Mouse (Mus musculus) heart, adult 2 months (tissue): Measurements from ENCODE around the gene Slc28a1.

ENCODE experiments used
- CTCF ChIP-seq: fragments of 200-600 bp; IDR thresholded peaks from 2 replicates; pipeline ENCODE4 v1.8.1; 2022; ENCODE audit warnings: antibody characterized with exemption, mild to moderate bottlenecking, moderate library complexity
- EP300 ChIP-seq: fragments of 200-500 bp; IDR thresholded peaks from 2 replicates; pipeline ENCODE4 v1.6.1; 2011; ENCODE audit warnings: low read depth, low read length, control low read depth; ENCODE audit not compliant: insufficient read depth

- TF ChIP-seq CTCF (no peak), EP300 (peak; percentile 83)
Observed at GRCm38 (mm10) chr7:81077009-81077408, 37.6 kb upstream of the Slc28a1 start.
